Mouse (Mus musculus) heart, embryonic 11.5 days (tissue): Measurements from ENCODE around the gene Sall4. TPM values are rescaled to one million over a fixed set of nuclear protein-coding genes. Genes with fewer than 3 reads are reported as not detected.

Source experiments
- ATAC-seq: fragments of 200-750 bp; cut with Nextera tagmentation; replicated peaks from 2 replicates; pipeline ENCODE4 v1.8.0; 2017; ENCODE audit warnings: moderate library complexity; ENCODE audit not compliant: insufficient number of reproducible peaks, low FRiP score, low TSS enrichment
- H3K27ac ChIP-seq: fragments of 300-500 bp; sonication (generic); 2 replicates; pipeline ENCODE4 v1.5.1; 2014; ENCODE audit warnings: mild to moderate bottlenecking, low read depth, low read length
- H3K27me3 ChIP-seq: fragments of 300-500 bp; sonication (generic); 2 replicates; pipeline ENCODE4 v1.6.1; 2014; ENCODE audit warnings: mild to moderate bottlenecking, low read length, mixed read lengths; ENCODE audit not compliant: control insufficient read depth, insufficient read depth
- H3K36me3 ChIP-seq: fragments of 300-500 bp; sonication (generic); 2 replicates; pipeline ENCODE4 v1.6.1; 2014; ENCODE audit warnings: mild to moderate bottlenecking, low read length, moderate library complexity, mixed read lengths; ENCODE audit not compliant: control insufficient read depth, insufficient read depth
- H3K4me1 ChIP-seq: fragments of 300-500 bp; sonication (generic); 2 replicates; pipeline ENCODE4 v1.6.1; 2014; ENCODE audit warnings: low read length; ENCODE audit not compliant: control insufficient read depth, insufficient read depth
- H3K4me2 ChIP-seq: fragments of 300-500 bp; sonication (generic); 2 replicates; pipeline ENCODE4 v1.6.1; 2014; ENCODE audit warnings: mild to moderate bottlenecking, moderate library complexity
- H3K4me3 ChIP-seq: fragments of 300-500 bp; sonication (generic); 2 replicates; pipeline ENCODE4 v1.5.1; 2014; ENCODE audit warnings: low read depth, low read length
- H3K9ac ChIP-seq: fragments of 300-500 bp; sonication (generic); 2 replicates; pipeline ENCODE4 v1.6.1; 2014; ENCODE audit warnings: mild to moderate bottlenecking, low read depth, low read length, moderate library complexity
- H3K9me3 ChIP-seq: fragments of 300-500 bp; sonication (generic); replicated peaks from 2 replicates; pipeline ENCODE4 v1.6.1; 2016; ENCODE audit warnings: low read length; ENCODE audit not compliant: control insufficient read depth
- WGBS: fragments of 180-500 bp; shearing (Covaris S2); extraction: QIAGEN DNeasy Blood & Tissue Kit; methylation state at CpG from one replicate; pipeline ENCODE4 v1.1.7; 2014; ENCODE audit not compliant: insufficient replicate concordance; 5-methylcytosine and 5-hydroxymethylcytosine counted together
- polyA plus RNA-seq: library from polyadenylated mRNA; unstranded; fragments of >200 nt; fragmentation: Nextera tagmentation; extraction: Ambion mirVana; gene quantifications from 2 replicates; pipeline ENCODE4 v1.2.1, GENCODE M21; 2014

Gene Sall4
- polyA plus RNA-seq, 1 experiment from 2014 or later, result 4.3 TPM

DNA sequence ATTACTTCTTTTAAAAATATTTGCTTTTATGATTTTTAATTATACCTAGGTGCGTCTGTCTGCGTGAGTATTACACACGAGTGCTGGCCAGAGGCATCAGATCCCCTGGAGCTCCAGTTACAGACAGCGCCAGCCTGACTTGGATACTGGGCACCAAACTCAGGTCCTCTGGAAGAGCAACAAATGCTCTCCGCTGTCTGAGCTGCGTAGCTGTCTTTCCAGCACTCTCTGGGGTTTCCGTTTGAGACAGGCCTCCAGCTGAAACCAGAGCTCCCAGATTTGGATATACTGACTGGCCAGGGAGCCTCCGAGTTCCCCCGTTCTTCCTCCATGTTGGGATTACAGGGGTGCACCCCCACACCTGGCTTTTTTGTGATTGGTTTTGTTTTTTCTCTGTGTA lies 12.9 kb upstream of the Sall4 start:
- no peak overlapping the region for H3K9ac ChIP-seq
- no peaks in the 10 kb centered on the region for H3K27me3 ChIP-seq
- no peaks in the 10 kb centered on the region for H3K4me1 ChIP-seq
- H3K27ac ChIP-seq, result no peak overlapping the region
- ATAC-seq, result no peak
- H3K36me3 ChIP-seq, result no peaks in the 10 kb centered on the region
- no peak overlapping the region for H3K4me2 ChIP-seq
- 36% methylated on average over 9 of the region's 9 CpGs for WGBS
- H3K4me3 ChIP-seq, result no peak overlapping the region
- H3K9me3 ChIP-seq, result no peaks in the 10 kb centered on the region

DNA sequence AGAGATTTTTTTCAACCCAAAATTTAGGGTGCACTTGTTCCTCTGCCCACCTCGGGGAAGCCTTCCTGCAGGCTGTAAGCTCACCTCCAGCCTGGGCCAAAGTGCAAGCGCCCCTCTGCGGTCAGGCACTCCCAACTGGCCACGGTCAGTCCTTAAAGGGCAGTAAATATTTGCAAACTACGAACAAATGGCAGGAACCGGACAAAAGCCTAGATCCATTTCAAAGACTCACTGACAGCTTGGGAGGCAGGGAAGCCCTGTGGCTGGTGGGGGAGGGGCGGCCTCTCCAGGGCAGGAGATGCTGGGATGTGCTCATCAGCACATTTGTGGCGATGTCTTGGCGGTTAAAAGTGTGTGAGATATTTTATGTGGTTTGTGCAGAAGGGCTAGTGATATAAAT lies 12.3 kb upstream of the Sall4 start:
- WGBS, result 16% methylated on average over 9 of the region's 9 CpGs
- Histone ChIP-seq H3K4me3 (no peak overlapping the region), H3K36me3 (no peaks in the 10 kb centered on the region), H3K4me2 (no peak overlapping the region), H3K9me3 (no peaks in the 10 kb centered on the region), H3K4me1 (no peaks in the 10 kb centered on the region), H3K27me3 (no peaks in the 10 kb centered on the region), H3K9ac (no peak overlapping the region), H3K27ac (no peak overlapping the region)
- no peak for ATAC-seq

DNA sequence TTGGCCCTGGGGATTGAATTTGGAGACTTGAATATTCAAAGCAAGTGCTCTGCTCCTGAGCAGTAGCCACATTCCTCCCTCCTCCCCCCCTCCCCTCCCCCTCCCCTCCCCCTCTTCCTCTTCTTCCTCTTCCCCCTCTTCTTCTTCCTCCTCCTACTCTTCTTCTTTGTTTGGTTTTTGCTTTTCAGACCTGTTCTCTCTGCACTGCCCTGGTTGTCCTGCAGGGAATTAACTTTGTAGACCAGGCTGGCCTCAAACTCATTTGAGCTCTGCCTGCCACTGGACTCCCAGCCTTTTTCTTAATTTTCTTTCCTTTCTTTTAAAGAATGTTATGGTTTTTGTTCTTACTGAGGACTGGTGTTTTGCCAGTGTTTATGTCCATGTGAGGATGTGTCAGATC lies 9.7 kb upstream of the Sall4 start:
- Histone ChIP-seq H3K36me3 (no peaks in the 10 kb centered on the region), H3K4me3 (no peak overlapping the region), H3K27me3 (no peaks in the 10 kb centered on the region), H3K27ac (no peak overlapping the region), H3K4me2 (no peak overlapping the region), H3K9ac (no peak overlapping the region), H3K4me1 (no peaks in the 10 kb centered on the region), H3K9me3 (no peaks in the 10 kb centered on the region)
- no peak for ATAC-seq

DNA sequence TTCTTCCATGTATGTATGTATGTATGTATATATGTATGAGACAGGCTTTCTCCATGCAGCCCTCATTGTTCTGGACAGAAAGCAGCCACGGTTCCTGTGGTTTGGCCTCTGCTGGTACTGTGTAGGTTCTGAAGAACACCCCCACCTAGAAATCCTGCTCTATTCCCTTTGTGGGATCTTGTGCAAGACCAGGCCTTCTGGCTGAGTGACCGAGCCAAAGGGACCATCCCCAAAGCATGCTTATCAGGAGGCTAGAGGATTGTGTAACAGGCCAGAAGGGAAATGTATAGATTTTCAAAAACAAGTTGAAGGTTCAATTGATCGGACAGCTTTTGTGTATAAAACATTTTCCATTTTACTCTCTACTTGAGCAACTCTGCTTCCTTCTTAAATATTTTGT lies 8.5 kb upstream of the Sall4 start:
- Histone ChIP-seq H3K27ac (no peak overlapping the region), H3K27me3 (no peaks in the 10 kb centered on the region), H3K36me3 (no peaks in the 10 kb centered on the region), H3K4me2 (no peak overlapping the region), H3K9me3 (no peaks in the 10 kb centered on the region), H3K9ac (no peak overlapping the region), H3K4me1 (no peaks in the 10 kb centered on the region), H3K4me3 (no peak overlapping the region)
- ATAC-seq, result no peak
- 74% methylated on average over 3 of the region's 3 CpGs for WGBS

DNA sequence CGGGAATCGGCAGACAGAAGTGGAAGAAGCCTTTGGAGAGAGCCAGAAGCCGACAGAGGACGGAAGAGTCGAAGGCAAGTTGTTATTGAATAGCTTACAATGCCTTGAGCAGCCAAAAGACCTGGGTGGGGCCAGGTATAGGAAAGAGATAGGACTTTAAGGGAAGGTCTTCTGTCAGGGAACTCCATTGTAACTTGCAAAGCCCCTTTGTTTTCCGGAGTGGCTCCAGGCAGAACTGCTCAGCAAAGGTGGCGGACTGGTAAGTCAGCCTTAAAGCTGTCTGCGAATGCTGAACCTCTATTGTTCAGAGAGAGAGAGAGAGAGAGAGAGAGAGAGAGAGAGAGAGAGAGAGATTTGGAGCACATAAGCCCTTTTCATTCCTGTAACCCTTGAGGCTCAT lies 1.5 kb upstream of the Sall4 start:
- Histone ChIP-seq H3K27ac (no peak overlapping the region), H3K4me1 (peaks cover 4% of the 10 kb centered on the region; the same call in 1 of the 2 replicates), H3K9me3 (no peaks in the 10 kb centered on the region), H3K27me3 (peaks cover 15% of the 10 kb centered on the region; the same call in 1 of the 2 replicates), H3K36me3 (no peaks in the 10 kb centered on the region), H3K4me2 (no peak overlapping the region), H3K4me3 (no peak overlapping the region), H3K9ac (no peak overlapping the region)
- ATAC-seq, result no peak
- WGBS, result 63% methylated on average over 8 of the region's 8 CpGs

DNA sequence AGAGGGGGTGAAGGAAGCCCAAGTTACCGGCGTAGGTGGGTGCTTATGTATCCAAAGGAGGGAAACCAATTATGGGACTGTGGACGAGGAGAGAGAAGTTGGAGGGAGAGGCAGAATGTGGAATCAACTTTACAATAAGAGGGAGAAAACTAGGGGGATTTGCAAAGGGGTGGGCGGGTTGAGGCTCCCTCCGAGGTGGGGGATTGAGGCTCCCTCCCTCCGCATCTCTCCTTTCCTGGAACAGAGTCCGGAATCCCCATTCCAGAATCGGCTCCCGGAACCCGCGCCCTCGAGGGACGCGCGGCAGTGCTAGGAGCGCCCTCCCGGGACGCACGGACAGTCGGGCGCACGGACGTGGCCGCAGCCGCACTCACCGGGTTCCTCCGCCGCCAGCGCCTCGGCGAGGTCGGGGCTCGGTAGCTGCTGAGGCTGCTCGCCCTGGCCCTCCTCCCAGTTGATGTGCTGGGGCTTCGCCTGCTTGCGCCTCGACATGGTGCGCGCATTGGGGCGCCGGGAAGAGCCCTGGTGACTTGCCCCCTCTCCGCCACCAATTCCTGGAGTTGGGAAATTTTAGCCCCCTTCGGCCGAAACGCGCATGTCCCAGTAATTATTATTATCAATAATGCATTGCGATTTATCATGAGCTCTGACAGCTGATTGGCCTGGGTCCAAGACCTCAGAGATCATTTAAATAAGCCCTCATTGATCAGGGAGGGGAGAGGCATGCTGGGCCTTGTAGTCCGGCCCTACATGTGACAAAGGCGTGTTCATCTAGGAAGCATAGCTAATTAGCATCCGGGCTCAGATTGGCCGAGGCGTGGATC lies 993 bp downstream of the Sall4 start:
- Histone ChIP-seq H3K4me3 (peak overlapping the region; percentile 72), H3K9ac (peak overlapping the region; percentile 82), H3K27ac (peak overlapping the region; percentile 88), H3K4me2 (peak overlapping the region; percentile 96), H3K9me3 (no peaks in the 10 kb centered on the region), H3K36me3 (no peaks in the 10 kb centered on the region), H3K4me1 (peaks cover 4% of the 10 kb centered on the region), H3K27me3 (peaks cover 22% of the 10 kb centered on the region)
- peak; percentile 62; the same call in 1 of the 2 replicates for ATAC-seq
- WGBS, result under 1% methylated on average over 52 of the region's 52 CpGs

DNA sequence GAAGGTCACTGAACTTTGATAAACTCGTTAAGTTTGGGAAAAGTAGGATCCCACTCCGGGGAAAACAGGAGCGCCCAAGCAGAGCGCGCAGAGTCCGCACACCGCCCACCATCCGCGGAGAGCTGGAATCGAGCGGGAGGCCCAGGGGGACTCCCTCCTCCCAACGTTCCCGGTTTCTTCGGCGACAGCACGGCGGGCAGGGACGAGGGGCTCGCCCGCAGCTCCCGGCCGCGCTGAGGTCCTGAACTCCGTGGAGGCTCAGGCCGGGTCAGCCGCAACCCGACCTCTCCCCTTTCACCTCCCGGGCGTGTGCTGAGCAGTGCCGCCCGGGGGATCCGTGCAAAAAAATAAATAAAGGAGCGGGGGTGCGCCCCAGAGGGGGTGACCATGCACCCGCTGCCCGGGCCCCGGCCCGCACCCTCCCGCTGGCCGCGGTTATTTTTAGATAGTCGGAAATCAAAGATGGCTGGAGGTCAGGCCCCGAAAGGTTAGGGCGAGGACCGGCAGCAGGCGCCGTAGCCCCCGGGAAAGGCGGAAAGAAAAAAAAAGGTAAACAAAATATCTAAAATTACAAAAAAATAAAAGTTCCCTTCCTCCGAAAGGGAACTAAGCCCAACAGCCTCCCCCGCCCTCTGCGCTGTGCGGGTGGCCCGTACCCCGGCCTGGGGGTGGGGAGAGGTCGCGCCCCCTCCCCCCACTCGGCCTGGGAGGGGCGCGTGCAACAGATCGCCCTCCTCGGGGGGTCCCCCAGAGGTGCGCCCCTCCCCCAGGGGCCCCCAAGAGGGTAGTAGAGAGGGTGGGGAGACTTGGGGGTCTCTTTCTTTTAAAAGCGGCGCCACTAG lies 1.8 kb downstream of the Sall4 start:
- under 1% methylated on average over 61 of the region's 65 CpGs for WGBS
- H3K27me3 ChIP-seq, result peaks cover 22% of the 10 kb centered on the region
- H3K4me1 ChIP-seq, result peaks cover 4% of the 10 kb centered on the region
- peak overlapping the region; percentile 88 for H3K27ac ChIP-seq
- H3K4me3 ChIP-seq, result peak overlapping the region; percentile 72
- peak; percentile 23; the same call in 1 of the 2 replicates for ATAC-seq
- peak overlapping the region; percentile 96 for H3K4me2 ChIP-seq
- no peaks in the 10 kb centered on the region for H3K36me3 ChIP-seq
- peak overlapping the region; percentile 82 for H3K9ac ChIP-seq
- H3K9me3 ChIP-seq, result no peaks in the 10 kb centered on the region

DNA sequence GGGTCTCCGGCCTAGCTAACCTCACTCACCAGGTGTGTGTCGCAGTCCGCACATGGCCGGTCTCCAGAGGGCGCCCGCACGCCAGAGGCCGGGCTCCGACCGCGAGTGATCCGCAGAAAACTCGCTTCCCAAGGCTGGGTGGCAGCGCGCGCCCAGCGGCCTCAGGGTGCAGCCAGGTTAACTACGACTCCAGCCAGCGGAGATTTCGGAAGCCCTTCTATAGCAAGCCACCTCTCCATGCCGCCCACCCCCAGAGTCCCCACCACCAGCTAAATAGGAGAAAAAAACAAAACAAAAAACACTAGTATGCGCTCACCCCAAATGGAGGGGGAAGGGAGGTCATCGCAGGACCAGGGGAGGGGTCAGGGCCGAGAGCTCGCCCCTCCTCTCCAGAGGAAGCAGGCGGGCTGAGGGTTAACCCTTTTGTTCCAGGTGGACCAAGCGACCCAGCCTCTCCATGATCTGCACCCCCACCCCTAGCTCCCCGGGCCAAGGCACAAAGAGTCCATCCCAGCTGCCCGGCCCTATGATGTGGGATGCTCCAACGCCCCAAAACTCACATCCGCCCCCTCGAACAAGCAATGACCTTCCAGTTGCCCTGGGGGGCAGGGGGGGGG lies 2.6 kb downstream of the Sall4 start:
- peak overlapping the region; percentile 82; the same call in 1 of the 2 replicates for H3K9ac ChIP-seq
- peak overlapping the region; percentile 72 for H3K4me3 ChIP-seq
- H3K4me1 ChIP-seq, result peaks cover 4% of the 10 kb centered on the region
- H3K36me3 ChIP-seq, result no peaks in the 10 kb centered on the region
- peaks cover 22% of the 10 kb centered on the region for H3K27me3 ChIP-seq
- peak overlapping the region; percentile 88; the same call in 1 of the 2 replicates for H3K27ac ChIP-seq
- under 1% methylated on average over 32 of the region's 32 CpGs for WGBS
- no peaks in the 10 kb centered on the region for H3K9me3 ChIP-seq
- H3K4me2 ChIP-seq, result peak overlapping the region; percentile 96
- ATAC-seq, result no peak
